Mouse (Mus musculus) spleen, adult 2 months (tissue): ENCODE data around the gene Klf7.

Source experiments
- CTCF ChIP-seq: fragments of 200-500 bp; IDR thresholded peaks from 2 replicates; pipeline ENCODE4 v1.5.1; 2011; ENCODE audit warnings: mild to moderate bottlenecking, inconsistent platforms; ENCODE audit not compliant: insufficient read depth, insufficient read length, insufficient replicate concordance; ENCODE audit errors: extremely low read depth
- POLR2A ChIP-seq: fragments of 200-500 bp; IDR thresholded peaks from 2 replicates; pipeline ENCODE4 v1.6.1; 2011; ENCODE audit warnings: low read depth, low read length, inconsistent platforms

- no peak for TF ChIP-seq CTCF
- no peak for TF ChIP-seq POLR2A
Measured at GRCm38 (mm10) chr1:64021986-64022385, 100.1 kb downstream of the Klf7 start.
